Mouse (Mus musculus) skeletal muscle tissue, adult 2 months (tissue): ENCODE data around the gene Mapk7.

Experiments
- DNase-seq: peaks from one replicate; pipeline ENCODE4 v3.0.0-alpha.2; 2012; ENCODE audit warnings: low read depth, low spot score

The Mapk7 gene

GRCm38 (mm10) chr11:61465422-61465821 lies 28.8 kb downstream of the Mapk7 start:
- DNase-seq, result no peak

DNA sequence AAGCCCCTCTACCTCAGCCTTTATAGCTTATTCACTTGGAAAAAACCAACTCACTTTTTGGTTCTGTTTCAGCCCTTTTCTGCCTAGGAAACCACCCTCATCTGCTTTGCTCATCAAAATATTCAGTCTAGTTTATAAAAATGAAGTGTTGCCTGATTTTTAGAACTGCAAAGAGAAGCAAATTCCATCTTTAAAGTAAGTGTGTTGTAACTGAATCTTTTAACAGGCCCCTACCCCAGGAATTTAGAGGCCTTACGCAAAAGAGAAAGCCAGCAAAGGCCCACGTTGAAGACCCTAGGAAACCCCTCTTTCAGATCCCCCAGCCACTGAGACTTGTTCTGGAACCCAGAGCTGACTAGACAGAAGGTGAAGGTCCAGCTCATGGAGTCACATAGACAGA lies 30.1 kb downstream of the Mapk7 start:
- DNase-seq, result no peak

DNA sequence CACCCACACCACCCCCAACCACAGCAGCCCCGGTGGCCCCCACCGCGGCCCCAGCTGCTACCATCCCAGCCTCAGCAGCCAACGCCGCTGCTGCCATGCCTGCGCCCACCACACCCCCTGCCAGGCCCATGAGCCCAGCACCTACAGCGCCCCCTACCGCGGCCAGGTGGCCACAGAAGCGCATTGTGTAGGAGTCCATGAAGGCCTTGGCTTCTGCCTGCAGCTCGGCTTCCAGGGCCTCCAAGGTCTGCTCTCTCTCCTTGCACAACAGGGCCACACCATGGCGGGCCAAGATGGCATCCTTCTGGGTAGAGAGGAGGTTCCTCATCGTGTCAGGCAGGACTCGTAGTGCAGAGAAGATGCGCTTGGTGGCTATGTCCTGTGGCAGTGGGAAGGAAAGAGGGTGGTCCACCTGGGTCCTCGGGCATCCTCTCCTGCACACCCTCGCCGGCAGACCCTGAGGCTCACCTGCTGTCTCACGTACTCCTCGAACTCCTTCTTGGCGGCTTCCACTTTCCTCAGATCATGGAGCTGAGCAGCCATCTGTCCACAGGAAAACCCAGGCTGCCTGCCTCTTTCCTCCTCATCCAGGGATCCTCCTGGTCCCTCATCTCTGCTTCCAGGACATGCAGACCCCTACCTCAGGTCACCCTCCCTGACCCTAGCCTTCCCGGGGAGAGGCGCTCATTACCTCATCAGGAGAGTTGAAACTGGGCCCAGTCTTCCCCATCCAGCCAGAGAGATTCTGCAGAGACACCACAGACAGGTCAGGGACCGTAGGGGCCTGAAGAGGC lies 44.5 kb downstream of the Mapk7 start:
- DNase-seq, result no peak

DNA sequence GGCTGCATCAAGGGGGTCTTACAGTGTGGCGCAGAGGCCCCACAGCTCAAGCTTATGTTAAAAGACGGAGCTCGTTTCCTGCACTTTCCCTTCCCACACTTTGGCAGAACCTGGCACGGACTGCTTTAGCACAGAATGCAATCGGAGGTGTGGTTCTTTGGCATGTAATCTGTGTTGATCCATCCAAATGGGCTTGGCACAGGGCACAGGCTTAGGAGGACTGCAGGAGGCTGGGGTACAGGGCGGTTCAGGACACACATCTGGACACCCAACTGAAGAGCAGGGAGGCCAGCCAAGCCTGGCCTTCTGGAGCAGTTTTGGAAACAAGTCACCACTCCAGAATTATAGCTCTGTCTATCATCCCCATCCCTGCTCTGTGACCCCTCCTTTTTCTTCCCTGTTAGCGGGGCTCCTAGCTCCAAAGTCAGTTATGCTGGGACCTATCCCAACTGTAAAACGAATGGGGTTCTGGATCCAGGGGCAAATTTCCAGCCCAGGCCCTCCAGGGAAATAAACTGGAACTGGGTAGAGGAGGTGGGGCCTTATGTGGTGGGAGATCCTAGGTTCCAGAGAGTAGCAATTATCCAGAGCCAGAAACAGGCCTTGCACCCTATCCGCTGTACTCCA lies 45.5 kb downstream of the Mapk7 start:
- DNase-seq, result peak; percentile 76

DNA sequence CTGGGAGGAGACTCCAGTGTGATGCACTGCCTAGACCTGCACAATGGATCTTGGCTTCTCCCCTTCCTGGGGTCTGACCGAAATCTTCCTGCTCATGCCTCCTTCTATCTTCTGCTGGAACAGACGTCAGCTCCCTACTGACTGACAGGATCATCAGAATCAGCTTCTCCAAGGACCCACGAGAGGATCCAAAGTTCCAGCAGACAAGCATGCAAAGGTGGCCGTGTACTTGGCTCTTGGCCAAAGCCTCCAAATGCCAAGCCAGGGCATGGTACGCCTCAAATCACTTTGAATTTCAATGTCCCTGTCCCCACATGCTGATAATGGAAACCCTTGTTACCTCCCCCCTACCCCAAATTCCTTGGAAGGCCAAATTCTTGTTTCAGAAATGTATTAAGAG lies 46.2 kb downstream of the Mapk7 start:
- DNase-seq, result peak; percentile 12

DNA sequence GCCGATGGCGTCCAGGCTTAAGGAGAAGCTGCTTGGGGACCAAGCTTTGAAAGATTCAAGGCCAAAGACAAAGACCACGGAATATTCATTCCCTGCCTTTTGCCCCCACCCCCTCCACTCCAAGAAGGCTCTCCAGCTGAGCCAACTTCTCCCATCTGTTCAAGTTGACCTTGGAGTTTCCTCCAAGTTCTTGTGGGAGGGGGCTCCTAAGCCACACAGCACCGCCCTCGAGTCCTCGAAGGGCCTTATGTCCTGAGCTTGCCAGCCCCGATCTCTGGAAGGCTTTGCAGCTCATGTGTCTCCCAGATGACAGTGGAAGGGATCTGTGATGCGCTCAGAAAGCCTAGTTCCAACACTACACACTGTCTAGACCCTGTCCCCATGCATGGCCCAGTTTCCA lies 46.9 kb downstream of the Mapk7 start:
- peak; percentile 21 for DNase-seq

- DNase-seq, result no peak
These were observed 50.4 kb downstream of the Mapk7 start for GRCm38 (mm10) chr11:61443807-61444206.

- no peak for DNase-seq
These were observed 52.5 kb downstream of the Mapk7 start for GRCm38 (mm10) chr11:61441670-61442069.

DNA sequence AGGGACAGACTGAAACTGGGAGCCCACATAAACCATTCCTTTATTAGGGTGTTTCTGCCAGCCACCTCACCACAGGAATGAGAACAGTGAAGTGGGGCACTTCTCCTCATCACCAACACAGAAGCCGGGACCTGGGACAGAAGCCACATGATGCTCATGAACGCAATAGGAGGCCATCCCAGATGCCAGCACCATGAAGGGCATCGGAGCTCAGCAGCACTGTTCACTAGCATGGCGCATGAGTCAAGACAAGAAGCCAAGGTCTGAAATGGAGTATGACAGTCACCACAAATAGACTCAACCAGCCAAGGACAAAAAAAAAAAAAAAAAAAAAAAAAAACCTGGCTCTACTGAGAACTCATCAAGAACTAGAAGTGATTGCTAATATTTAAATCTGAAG lies 53.8 kb downstream of the Mapk7 start:
- no peak for DNase-seq

- DNase-seq, result no peak
These were observed 55.0 kb downstream of the Mapk7 start for GRCm38 (mm10) chr11:61439170-61439569.
